Mouse (Mus musculus) ovary, postnatal 36 days (tissue): ENCODE measurements around the gene Stap2.

Experiments used
- DNase-seq: peaks from one replicate; pipeline ENCODE4 v3.0.0; 2022; ENCODE audit warnings: low spot score, mixed read lengths

Stap2 gene

DNA sequence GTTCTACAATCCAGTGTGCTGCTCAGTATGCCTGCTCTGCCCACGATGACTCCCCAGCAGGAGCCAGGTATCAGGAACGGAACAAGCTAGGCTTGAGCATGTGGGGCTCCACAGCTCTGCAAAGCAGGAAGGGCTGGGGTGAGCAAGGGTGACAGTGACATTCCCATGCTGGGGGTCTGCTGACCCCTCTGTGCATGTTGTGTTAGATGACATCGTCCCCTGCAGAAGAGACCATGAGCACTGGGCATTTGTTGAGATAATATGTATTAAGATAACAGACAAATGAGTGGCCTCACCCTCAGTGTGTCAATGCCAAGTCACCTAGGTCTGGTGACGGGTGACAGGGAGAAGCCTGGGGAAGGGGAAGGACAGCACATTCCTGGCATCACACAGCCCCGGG is 19.5 kb upstream of the Stap2 start:
- DNase-seq = no peak

DNA sequence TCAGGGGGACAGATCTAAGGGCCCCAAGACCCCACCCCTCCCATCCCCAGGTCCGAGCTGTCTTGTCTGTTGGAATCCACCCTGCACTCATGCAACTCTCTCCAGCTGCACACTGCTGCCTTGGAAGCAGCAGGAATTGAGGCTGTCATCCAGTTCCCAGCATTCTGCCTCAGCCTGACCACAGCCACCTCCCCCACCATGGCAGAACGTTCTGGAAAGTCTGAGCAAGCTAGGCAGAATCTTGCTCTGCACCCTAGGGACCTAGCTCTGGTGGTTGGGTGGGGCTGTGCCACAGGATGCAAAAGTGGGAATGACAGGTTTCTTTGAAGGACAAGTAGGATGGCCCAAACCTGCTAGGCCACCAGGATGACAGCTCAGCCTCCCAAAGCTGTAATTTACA is 19.1 kb upstream of the Stap2 start:
- DNase-seq = no peak

DNA sequence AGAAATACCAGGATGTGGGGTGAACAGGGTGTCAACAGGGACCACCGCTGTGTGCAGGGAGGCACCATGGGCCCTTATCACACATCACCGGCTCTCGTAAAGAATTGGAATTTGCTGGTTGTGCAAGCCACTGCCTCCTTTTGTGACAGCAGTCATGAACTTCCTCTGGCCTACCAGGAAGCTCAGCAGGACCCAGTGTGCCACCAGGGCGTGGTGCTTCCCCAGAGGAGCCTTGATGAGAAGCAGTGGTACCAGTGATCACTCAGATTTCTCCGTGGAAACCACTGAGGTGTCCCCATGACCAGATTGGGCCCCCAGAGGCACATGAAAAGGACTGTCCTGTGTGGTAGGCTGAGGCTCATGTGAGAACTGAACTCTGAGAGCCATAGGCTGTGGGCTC is 18.0 kb upstream of the Stap2 start:
- DNase-seq = peak; percentile 8

DNA sequence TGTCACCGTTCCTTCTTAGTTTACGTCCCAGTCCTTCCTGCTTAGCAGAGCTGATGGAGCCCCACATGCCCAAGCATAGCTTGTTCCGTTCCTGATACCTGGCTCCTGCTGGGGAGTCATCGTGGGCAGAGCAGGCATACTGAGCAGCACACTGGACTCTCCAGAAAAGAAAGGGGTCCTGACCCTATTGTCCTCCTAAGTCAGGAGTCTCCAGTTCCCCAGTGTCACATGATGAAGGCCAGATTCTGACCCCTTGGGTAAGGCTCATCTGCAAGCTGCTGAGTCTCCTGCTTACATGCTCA is 17.6 kb upstream of the Stap2 start:
- no peak for DNase-seq

DNA sequence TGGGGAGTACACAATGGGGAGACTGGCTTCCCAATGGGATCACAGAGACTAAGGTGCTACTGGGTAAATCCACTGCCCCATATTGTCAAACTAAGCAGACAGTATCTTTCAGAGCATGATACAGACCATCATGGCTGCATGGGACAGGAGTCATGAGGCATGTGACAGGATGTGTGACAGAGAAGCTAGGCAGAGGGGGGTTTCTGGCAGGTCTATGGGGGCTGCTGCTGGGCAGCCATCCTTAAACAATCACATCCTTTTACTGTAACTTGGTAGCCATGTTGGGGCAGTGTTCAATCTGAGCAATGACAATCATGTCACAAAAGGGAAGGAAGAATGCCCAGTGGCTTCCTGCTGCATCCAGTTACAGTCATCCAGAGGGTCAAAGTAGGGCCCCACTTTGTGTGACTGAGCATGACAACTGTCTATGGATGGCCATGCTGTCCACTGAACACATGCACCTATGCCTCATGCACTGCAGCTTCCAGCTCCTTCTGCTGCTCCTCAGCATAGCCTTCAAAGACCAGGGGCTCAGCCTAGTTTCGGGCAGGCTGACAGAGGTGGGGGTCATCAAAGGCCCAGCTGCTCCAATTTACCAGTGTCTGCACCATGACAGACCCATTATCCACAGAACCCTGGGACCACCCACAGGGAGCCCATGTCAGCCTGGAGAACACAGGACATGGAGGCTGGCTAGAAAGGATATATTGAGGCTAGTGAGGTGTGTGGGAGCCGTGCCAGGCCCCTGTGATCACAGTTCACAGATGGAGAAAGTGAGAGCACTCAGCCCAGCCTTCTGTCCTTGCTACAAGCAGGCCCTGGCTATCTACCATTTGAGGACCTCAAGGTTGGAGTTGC is 17.0 kb upstream of the Stap2 start:
- DNase-seq = peak; percentile 7

DNA sequence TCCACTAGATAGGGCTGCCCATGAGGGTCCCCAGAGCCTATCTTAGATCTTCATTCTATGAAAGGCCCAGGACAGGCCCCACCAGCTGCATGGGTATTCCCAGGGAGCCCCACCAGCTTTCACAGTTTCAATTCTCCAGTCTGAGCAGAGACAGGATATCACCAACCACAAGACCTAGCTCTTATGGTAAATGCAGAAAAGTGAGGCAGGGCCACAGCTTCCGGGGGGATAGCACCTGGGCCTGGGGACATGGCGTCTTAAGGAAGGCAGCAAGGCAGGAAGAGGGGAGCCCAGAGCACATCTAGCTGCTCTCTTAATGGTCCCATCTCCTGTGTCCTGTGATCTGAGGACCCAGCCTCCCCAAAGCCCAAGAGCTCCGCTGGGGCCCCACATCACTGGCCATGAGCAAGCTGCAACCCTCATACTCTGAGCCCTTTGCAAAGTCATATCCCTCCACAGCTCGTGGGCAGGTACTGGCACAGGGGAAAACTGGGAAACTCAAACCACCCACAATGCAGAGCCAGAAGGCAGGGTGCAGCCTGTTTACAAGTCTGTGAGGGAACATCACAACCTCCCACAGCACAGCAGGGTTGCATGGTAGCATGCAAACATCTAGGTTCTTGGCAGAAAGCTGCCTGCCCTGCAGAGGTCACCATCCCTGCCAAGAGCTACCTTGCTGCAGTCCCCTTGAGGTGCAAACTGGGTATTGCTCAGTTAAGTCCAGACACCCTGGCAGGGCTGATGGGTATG is 16.0 kb upstream of the Stap2 start:
- DNase-seq = no peak

DNA sequence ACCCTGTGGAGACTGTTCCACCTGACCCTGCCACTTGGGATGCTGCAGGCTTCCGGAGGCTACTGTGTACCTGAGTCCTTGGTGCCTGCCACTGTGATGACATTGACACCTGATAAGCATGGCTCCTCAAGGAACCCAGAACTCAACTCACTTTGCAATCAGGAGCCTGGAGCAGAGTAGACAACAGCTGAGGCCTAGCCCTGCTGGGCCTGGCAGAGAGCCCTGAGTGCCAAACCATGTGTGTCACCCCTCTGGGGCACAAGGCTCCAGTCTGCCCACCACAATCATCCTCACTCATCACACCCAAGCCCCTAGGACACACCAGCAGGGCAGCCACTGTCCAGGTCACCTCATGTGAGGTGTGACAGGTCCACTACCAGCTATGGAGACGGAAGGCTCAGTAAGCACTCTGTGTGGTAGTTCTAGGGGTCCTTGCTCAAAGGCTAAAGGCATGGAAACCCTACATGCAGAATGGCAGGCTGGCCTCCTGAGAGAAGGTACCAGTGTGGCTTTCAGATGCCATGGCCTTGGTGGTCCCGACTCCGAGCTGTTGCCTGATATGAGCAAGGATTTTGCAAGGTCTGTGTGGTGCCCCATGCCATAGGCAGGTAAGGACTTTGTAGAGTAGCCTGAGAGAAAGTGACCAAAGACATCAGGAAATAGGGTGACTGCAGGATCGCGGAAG is 15.2 kb upstream of the Stap2 start:
- peak; percentile 5 for DNase-seq

DNA sequence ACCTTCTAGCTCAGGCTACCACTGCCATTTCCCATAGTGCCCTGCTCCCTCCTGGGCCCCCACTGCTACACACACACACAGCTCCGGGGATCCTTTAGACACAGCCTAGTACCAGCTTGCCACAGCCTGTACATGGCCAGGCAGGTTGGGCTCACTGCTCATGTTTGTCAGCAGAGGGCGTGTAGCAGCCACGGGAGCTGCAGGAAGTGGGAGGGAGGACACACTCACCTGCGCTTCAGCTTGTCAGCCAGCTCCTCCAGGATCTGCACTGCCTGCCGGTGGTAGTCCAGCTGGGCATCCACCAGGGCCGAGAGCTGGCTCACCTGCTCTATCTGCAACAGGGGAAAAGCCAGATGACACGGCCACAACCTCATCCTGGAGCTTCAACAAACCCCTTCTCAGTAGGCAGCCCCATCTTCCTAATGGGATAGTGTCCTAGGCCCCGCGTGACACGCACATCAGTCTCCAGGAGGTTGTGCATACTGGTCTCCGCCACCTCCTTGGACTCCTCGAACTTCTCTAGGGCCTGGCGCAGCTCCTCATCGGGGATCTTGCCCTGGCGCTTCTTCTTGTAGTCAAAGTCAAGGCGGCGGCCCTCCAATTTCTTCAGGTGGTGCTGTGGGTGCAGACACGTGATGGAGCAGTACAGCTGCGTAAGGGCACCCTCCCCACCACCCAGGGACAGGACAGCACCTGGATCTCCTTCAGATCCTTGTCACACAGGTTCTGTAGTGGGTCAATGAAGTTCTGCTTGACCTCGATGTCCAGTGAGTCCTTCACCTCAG is 13.2 kb upstream of the Stap2 start:
- DNase-seq = peak; percentile 51

DNA sequence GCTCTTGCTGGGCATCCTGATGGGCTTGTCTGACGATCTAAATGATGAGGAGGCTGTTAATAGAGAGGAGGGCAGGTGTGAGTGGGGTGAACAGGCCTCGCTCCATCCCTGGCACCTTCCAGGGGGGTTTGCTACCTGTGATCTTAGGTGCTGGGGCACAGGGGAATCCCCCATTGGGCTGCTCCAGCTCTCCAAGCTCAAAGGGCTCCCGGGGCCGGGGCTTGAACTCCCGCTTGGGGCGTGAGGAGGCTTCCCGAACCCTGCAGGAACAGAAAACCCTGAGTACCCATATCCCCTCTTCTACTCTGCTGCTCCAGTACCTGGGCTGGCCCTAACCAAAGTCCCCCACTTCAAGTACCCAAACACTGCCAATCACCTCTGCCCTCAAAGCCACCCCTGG is 12.5 kb upstream of the Stap2 start:
- no peak for DNase-seq

DNA sequence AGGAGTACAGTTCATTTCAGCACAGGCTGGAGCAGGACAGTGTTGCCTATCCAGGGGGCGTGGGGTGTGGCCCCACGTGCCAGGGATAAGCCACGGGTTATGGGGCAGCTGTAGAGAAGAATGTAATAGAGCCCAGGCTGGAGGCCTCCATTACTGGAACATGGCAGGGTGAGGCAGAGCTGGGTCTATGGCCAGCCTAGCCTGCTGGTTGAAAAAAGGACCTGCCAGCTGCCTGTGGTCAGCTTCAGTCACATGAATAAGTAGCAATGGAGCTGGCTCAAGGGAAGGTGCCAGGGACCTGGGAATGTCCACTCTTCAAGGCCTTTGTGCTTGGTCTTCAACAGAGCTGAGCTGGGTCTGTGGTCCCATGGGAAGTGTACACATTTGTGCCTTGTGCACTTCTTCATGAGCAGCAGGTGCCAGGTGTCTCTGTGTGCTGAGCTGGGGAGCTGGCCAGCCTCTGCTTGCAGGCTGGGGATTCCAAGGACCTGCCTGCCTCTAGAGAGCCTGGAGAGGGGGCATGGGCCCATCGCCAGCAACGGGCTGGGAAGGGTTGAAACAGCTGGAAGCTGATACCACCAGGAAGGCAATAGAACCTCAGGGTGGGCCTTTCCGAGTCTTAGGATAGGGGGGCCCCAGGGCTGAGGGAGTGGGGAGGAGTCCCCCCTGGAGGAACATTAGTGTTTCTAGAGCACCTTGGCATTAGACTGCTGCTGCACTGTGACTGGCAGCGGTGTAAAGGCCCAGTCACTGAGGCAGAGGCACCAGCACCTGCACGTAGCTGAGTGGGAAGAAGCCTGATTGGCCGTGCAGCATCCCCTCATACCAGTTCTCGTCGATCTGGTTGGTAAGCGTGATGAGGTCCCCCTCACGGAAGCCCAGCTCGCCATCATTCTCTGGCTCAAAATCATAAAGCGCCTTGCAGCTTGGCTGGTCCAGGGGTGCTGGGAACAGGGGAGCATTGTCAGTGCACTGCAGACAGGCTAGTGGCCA is 11.7 kb upstream of the Stap2 start:
- no peak for DNase-seq

DNA sequence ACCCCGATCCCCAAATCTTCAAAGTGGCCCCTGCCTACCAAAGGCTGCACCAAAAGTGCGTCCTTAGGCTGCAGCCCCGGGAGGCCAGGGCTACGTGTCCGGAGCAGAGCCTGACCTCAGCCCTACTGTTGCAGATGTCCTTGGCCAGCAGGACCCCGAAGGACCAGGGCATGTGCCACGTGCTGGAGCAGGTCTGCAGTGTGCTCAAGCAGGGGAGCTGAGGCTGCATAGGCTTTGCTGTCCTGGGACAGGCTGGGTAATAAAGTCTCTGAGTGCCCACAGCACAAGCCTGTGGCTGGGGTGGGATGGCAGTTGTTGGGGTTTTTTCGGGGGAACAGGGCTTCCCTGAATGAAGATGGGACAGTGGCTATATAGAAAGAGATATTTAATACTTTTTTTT is 11.0 kb upstream of the Stap2 start:
- no peak for DNase-seq

DNA sequence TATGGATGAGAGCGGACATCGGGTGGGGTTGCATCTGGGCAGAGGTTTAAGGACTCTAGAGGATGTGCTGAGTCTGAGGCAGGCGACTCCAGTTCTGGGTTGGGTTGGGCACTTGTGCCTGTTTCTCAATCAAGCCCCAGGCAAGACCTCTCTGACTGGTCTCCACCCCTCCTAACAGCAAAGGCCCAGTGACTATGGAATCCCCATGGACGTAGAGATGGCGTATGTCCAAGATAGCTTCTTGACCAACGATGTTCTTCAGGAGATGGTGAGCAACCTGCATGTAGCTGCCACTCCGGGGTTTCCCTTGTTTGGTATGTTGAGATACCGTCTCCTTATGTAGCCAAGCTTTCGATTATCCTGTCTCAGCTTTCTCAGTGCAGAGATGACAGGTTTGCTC is 9.9 kb upstream of the Stap2 start:
- DNase-seq = no peak

DNA sequence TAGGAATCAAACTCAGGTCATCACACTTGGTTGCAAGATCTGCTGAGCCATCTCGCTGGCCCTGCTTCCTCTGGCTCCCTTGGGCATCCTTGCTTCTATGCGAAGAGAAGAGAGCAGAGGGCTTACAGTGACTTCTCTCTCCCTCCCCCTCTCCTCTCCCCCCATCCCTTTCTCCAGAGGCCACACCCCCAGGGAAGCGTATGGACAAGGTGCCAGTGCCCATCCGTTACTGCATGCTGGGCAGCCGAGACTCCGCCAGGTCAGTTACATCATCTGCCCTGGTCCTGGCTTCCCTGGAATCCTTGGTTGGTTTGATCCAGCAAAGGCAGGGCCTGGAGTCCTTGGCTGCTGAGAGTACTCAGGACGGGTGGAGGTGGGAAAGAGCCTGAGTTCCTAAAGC is 6.1 kb upstream of the Stap2 start:
- no peak for DNase-seq

DNA sequence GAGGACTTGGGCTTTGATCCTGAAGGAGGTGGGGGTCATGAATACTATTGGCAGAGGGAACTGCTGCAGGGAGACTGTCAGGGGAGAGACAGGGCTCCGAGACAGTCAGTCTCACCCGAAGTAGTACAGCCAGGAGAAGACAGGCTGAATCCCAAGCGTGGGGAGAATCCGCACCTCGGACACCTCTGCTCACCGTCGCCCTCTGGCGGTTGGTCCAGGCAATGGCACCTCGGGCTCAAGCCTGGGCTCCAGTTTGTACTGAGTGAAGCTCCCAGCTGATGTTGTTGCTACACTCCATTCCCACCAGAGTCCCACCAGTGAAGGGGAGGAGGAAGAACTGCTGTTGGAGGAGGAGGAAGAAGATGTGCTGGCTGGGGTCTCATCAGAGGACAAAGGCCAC is 5.3 kb upstream of the Stap2 start:
- DNase-seq = peak; percentile 79

DNA sequence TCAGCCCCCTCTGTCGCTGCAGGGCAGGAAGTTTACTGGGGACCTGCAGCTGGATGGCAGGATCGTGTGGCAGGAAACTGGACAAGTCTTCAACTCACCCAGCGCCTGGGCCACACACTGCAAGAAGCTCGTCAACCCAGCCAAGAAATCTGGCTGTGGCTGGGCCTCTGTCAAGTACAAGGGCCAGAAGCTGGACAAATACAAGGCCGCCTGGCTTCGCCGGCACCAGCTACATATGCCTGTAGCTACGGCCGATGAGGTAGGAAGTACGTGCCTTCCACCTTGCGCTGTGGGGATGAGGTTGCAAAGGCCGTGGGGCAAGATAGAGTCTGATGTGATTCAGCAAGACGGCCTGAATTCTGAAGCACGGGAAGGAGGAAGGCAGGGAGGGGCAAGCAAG is 4.9 kb upstream of the Stap2 start:
- DNase-seq = no peak

DNA sequence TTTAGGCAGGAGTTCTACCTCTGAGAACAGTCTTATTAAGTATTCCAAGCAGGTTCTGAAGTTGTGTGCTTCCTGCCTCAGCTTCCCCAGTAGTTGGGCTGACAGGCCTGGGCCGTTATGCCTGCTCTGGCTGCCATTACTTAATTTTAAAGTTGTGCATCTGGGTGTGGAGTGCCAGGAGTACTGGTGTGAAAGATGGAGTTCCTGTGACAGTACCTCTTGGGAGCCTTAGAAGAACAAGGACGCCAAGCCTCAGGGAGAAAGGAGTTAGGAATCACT is 4.5 kb upstream of the Stap2 start:
- DNase-seq = no peak

DNA sequence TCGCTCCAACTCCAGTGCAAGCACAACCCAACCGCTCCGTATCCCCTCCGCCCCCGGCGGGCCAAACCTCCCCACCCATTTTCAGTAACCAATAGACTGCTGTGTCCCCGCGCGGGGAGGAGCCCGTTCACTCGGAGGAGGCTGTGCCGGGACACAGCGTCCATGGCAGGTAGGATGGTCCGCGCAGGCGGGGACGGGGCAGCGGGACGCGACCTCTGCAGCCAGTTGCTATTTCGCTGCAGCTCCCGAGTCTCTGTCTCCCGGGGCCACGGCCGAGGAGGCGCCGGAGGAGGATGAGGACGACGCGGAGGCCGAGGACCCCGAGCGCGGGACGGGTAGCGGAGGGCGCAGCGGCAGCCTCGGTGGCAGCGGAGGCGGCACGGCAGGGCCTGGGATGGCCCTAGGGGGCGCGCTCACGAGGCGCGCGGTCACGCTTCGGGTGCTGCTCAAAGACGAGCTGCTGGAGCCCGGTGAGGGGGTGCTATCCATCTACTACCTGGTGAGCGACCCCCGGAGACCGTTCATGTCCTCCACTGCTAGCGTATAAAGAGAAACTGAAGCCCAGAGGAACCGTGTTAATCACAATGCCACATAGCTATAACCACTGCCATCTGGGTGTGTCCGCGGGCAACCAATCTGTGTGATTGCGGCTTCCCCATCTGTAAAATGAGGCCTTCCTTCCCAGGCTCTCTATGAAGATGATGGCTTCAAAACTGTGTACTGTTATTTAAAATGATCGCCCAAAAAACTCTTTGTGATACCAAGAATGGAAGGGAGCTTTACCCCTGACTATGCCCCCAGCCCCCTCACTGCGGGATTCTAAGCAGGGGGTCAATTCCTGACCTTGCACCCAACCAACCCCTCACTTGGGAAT is 3.9 kb upstream of the Stap2 start:
- peak; percentile 91 for DNase-seq

DNA sequence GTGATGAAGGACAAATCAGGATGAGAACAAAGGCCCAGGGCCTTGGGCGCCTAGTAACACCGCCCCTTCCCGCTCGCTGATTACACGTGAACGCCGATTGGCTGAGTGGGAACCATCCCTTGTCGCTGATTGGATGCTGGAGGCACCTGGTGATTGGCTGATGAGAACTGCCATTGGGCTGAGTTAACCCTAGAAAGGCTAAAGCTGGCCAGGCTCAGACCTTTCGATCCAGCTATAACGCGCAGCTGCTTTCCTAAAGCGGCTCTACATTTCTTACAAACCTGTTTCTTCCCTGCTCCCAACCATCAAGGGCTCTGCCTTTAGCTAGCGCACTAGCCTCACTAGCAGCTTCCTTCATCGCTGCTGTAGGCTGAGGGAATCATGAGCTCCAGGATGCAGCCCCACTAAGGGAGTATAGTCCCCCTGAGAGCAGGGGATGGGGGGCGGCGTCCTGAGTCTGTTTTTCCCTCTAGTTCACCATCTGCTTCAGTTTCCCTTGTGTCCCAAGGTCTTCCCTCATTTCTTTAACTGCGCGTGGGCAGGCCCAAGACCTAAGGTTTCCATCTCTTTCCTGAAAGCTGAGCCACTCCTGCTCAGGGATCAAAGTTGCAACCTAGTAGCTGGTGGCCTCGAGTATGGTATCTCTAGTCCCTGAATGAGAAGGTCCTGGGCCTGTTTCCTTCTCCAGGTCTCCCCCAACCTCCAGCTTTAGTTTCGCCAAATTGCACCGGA is 3.1 kb upstream of the Stap2 start:
- DNase-seq = peak; percentile 88

DNA sequence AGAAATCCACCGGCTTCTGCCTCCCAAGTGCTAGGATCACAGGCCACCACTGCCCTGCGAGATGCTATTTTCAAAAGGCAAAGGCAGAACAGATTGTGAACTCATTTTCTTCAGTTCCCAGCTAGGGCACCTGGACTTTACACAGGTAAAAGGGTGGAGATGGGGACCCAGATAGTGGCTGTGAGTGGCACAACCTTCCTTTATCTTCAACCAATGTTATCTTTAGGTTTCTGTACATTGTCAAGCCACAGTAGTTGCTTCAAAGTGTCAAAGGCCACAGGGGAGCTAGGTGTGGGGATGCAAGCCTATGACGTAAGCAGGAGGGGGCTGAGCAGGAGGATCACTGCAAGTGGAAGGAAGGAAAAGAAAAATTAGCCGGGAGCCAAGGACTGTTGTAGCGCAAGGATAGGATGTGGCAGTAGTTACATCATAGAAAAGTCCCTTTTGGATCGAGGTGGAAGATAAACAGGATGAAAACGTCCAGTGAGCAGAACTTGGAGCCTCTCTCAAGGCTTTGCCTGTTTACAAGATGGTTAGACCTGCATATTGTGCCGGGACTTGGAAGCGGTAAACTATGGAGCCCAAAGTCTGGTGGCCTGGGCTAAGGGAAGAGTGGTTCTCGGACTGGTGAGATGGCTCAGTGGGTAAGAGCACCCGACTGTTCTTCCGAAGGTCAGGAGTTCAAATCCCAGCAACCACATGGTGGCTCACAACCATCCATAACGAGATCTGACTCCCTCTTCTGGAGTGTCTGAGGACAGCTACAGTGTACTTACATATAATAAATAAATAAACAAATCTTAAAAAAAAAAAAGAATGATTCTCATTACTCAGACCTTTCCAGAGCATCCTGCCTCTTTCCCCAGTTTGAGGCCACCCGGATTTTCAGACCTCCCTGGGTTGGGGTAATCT is 2.3 kb upstream of the Stap2 start:
- no peak for DNase-seq
